Mouse (Mus musculus) spleen, postnatal 36 days (tissue): ENCODE results near the gene Pla2g2c.

Source experiments
- DNase-seq, 2 experiments: peaks; one replicate each; pipeline ENCODE4 v3.0.0; 2022; ENCODE audit warnings: low spot score in 2 of 2, mixed read lengths in 1 of 2

Pla2g2c gene

GRCm38 (mm10) chr4:138724354-138725126 is at the start of gene Pla2g2c:
TSS of gene Pla2g2c (plus strand) at chr4:138724792.
- no peak for DNase-seq

GRCm38 (mm10) chr4:138676480-138676879 is 48.1 kb upstream of the Pla2g2c start:
- DNase-seq: no peak

- no peak for DNase-seq
These were observed 47.0 kb upstream of the Pla2g2c start for GRCm38 (mm10) chr4:138677579-138677978.

- DNase-seq: no peak
These were observed 44.5 kb upstream of the Pla2g2c start for GRCm38 (mm10) chr4:138680124-138680523.

GRCm38 (mm10) chr4:138682760-138683159 is 41.8 kb upstream of the Pla2g2c start:
- no peak for DNase-seq

- no peak for DNase-seq
These were observed 38.8 kb upstream of the Pla2g2c start for GRCm38 (mm10) chr4:138685813-138686212.

GRCm38 (mm10) chr4:138689094-138689512 is 35.5 kb upstream of the Pla2g2c start:
- no peak for DNase-seq

- no peak for DNase-seq
These were observed 34.0 kb upstream of the Pla2g2c start for GRCm38 (mm10) chr4:138690561-138690960.

- no peak for DNase-seq
These were observed 33.0 kb upstream of the Pla2g2c start for GRCm38 (mm10) chr4:138691443-138692181.

- no peak for DNase-seq
These were observed 31.4 kb upstream of the Pla2g2c start for GRCm38 (mm10) chr4:138693043-138693692.

- no peak for DNase-seq
These were observed 27.9 kb upstream of the Pla2g2c start for GRCm38 (mm10) chr4:138696720-138697119.

- no peak for DNase-seq
These were observed 27.3 kb upstream of the Pla2g2c start for GRCm38 (mm10) chr4:138697166-138697860.

- no peak for DNase-seq
These were observed 26.3 kb upstream of the Pla2g2c start for GRCm38 (mm10) chr4:138698296-138698695.

- no peak for DNase-seq
These were observed 24.2 kb upstream of the Pla2g2c start for GRCm38 (mm10) chr4:138700184-138700982.

- DNase-seq: no peak
These were observed 23.5 kb upstream of the Pla2g2c start for GRCm38 (mm10) chr4:138701111-138701510.

GRCm38 (mm10) chr4:138702031-138702430 is 22.6 kb upstream of the Pla2g2c start:
- no peak for DNase-seq

- DNase-seq: no peak
These were observed 22.1 kb upstream of the Pla2g2c start for GRCm38 (mm10) chr4:138702528-138702927.

- no peak for DNase-seq
These were observed 21.0 kb upstream of the Pla2g2c start for GRCm38 (mm10) chr4:138703591-138703990.

- no peak for DNase-seq
These were observed 20.4 kb upstream of the Pla2g2c start for GRCm38 (mm10) chr4:138704169-138704568.

GRCm38 (mm10) chr4:138706620-138707019 is 18.0 kb upstream of the Pla2g2c start:
- no peak for DNase-seq

GRCm38 (mm10) chr4:138708636-138709035 is 16.0 kb upstream of the Pla2g2c start:
- DNase-seq: no peak
